In the genomic region with DNA sequence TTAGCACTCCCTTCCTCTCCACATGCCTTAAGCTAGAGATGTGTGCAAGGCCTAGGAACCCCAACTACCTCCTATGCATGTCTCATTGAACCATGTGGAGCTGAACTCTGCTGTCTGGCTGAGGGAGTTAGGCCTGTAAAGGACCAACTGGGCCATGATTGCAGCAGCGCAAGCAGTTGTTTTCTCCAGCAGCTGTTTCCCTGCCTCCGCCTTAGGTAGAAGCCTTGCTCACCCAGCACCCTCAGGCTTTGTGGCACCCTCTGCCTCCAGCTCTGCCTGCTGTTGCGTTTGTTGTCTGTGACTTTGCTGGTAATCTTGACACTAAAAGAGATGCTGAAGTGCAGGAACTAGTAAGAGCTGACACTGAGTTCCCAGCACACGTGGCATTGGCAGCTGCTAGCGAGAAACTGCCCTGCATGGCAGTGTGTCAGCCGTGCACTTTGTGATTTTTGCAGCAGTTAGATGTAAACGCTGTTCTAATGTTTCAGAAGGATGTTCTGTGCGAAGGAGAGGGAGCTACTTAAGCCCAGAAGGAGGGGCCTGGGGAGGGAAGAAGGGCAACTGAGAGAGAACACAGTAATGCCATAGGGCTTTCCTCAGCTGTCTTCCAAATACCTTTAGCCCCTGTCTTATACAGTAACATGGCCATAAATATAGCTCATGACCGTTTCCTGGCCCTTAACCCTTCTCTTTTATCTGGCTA, we compare ENCODE assay signal across 18 mouse cellular contexts. TPM values are rescaled to one million over a fixed set of nuclear protein-coding genes. Genes with fewer than 3 reads are reported as not detected.
DNase-seq lines count a peak whose midpoint lies in the region; ATAC-seq and TF ChIP-seq lines count a peak whose summit lies in the region.
"Had no signal": no experiment of that assay in that cellular context is flagged by ENCODE, and none has a peak within 500 bp of the region (broad histone marks: within the 10 kb centered on the region; RNA-seq: fewer than 3 reads in every experiment).

No protein-coding gene starts in this region.

- intact Hi-C loops in heart, postnatal 25 days (cut with DNase I), result no loop called here
- intact Hi-C loops in left cerebral cortex, postnatal 25 days (cut with DNase I), result loop anchor here (5.0 kb wide), 1 partner anchor 55 kb away; a partner anchor contains a TSS

- 55% methylated on average over 9 of the region's 9 CpGs for WGBS in heart, embryonic 13.5 days
- WGBS in lung, embryonic 15.5 days, result 35% methylated on average over 9 of the region's 9 CpGs
- 56% methylated on average over 9 of the region's 9 CpGs for WGBS in intestine, embryonic 16.5 days

- H3K27me3 ChIP-seq in heart, embryonic 13.5 days (replicated peaks), result no peaks in the 10 kb centered on the region
- no peaks in the 10 kb centered on the region for H3K27me3 ChIP-seq in lung, embryonic 15.5 days
- no peaks in the 10 kb centered on the region for H3K27me3 ChIP-seq in intestine, embryonic 16.5 days (replicated peaks; ENCODE audit: control insufficient read depth, insufficient read depth, low read length)
- H3K27me3 ChIP-seq in myocyte (ENCODE audit: control insufficient read depth, insufficient read depth, insufficient read length), result no peaks in the 10 kb centered on the region
- H3K27me3 ChIP-seq: forebrain, embryonic 13.5 days; liver, embryonic 13.5 days; neural tube, embryonic 12.5 days; Patski had no signal

- no peak overlapping the region for H3K4me2 ChIP-seq in heart, embryonic 13.5 days
- no peak overlapping the region for H3K4me2 ChIP-seq in lung, embryonic 15.5 days
- H3K4me2 ChIP-seq in intestine, embryonic 16.5 days (ENCODE audit: low read depth, low read length), result no peak overlapping the region
- H3K4me2 ChIP-seq in myocyte (ENCODE audit: low read depth), result peak overlapping the region; percentile 40
- H3K4me2 ChIP-seq: forebrain, embryonic 13.5 days; liver, embryonic 13.5 days; neural tube, embryonic 12.5 days had no signal

- no peaks in the 10 kb centered on the region for H3K79me2 ChIP-seq in myocyte (ENCODE audit: control insufficient read depth, insufficient read depth)

- no peak; the same call in 1 of the 2 replicates for ATAC-seq in heart, embryonic 13.5 days (ENCODE audit: extremely low read depth, insufficient number of reproducible peaks, low FRiP score, low TSS enrichment)
- no peak for ATAC-seq in lung, embryonic 15.5 days (ENCODE audit: borderline replicate concordance, extremely low read depth, low FRiP score, low TSS enrichment)
- no peak for ATAC-seq in intestine, embryonic 16.5 days
- ATAC-seq: activated CD4-positive, CD25-positive, alpha-beta regulatory T cell, adult 4 months; forebrain, embryonic 13.5 days; Patski had no signal

- peak overlapping the region; percentile 70 for H3K27ac ChIP-seq in heart, embryonic 13.5 days (replicated peaks)
- H3K27ac ChIP-seq in lung, embryonic 15.5 days, result peak overlapping the region; percentile 79
- 0 out of 2 replicates have a peak overlapping the region, but pooled peaks have one; percentile 2 for H3K27ac ChIP-seq in intestine, embryonic 16.5 days (ENCODE audit: low read length)
- H3K27ac ChIP-seq: forebrain, embryonic 13.5 days; kidney, postnatal 0 days; left cerebral cortex, adult 2 months; liver, embryonic 13.5 days; neural tube, embryonic 12.5 days had no signal

- 0 out of 2 replicates have a peak, but pooled peaks cover 3% of the 10 kb centered on the region for H3K36me3 ChIP-seq in heart, embryonic 13.5 days
- H3K36me3 ChIP-seq in lung, embryonic 15.5 days, result no peaks in the 10 kb centered on the region
- no peaks in the 10 kb centered on the region for H3K36me3 ChIP-seq in intestine, embryonic 16.5 days (ENCODE audit: control insufficient read depth, insufficient read depth, low read length)
- peaks cover 4% of the 10 kb centered on the region for H3K36me3 ChIP-seq in myocyte (ENCODE audit: control insufficient read depth, insufficient read depth)
- H3K36me3 ChIP-seq: liver, embryonic 13.5 days; neural tube, embryonic 12.5 days had no signal

- peaks cover 57% of the 10 kb centered on the region for H3K4me1 ChIP-seq in heart, embryonic 13.5 days
- peaks cover 40% of the 10 kb centered on the region for H3K4me1 ChIP-seq in lung, embryonic 15.5 days
- H3K4me1 ChIP-seq in intestine, embryonic 16.5 days (ENCODE audit: control insufficient read depth, insufficient read depth, low read length), result peaks cover 13% of the 10 kb centered on the region
- H3K4me1 ChIP-seq: neural tube, embryonic 12.5 days had no signal

- H3K9ac ChIP-seq in heart, embryonic 13.5 days, result no peak overlapping the region
- no peak overlapping the region for H3K9ac ChIP-seq in lung, embryonic 15.5 days
- no peak overlapping the region for H3K9ac ChIP-seq in intestine, embryonic 16.5 days (ENCODE audit: low read depth, low read length)
- H3K9ac ChIP-seq: forebrain, embryonic 13.5 days; liver, embryonic 13.5 days; neural tube, embryonic 12.5 days had no signal

- no peak for TF ChIP-seq POLR2A in myocyte (IDR thresholded peaks at IDR 0.05; ENCODE audit: insufficient read length, low read depth)

- no peak for DNase-seq in heart, postnatal 25 days (ENCODE audit: low spot score)
- DNase-seq in lung, adult 18-20 months, result no peak
- no peak for DNase-seq in left cerebral cortex, postnatal 25 days (ENCODE audit: low spot score in 2 of 2)
- DNase-seq in adrenal gland, adult 8-10 months, result no peak
- DNase-seq: liver, embryonic 13.5 days; right cerebral cortex, postnatal 14 days; thymus, postnatal 4 days had no signal

- H3K4me3 ChIP-seq in heart, embryonic 13.5 days, result no peak overlapping the region
- H3K4me3 ChIP-seq in lung, embryonic 15.5 days, result no peak overlapping the region
- no peak overlapping the region for H3K4me3 ChIP-seq in intestine, embryonic 16.5 days (ENCODE audit: low read length)
- no peak overlapping the region for H3K4me3 ChIP-seq in myocyte
- H3K4me3 ChIP-seq: forebrain, embryonic 13.5 days; left cerebral cortex, adult 2 months; liver, embryonic 13.5 days; neural tube, embryonic 12.5 days had no signal

- no peaks in the 10 kb centered on the region for H3K9me3 ChIP-seq in heart, embryonic 13.5 days
- no peaks in the 10 kb centered on the region for H3K9me3 ChIP-seq in lung, embryonic 15.5 days
- no peaks in the 10 kb centered on the region for H3K9me3 ChIP-seq in intestine, embryonic 16.5 days (ENCODE audit: control insufficient read depth, low read length)
- H3K9me3 ChIP-seq: forebrain, embryonic 13.5 days; liver, embryonic 13.5 days; neural tube, embryonic 12.5 days had no signal

- no peak overlapping the region for H3ac ChIP-seq in myocyte (ENCODE audit: control insufficient read depth, insufficient read length)

TF ChIP-seq in myocyte, 11 proteins besides CTCF, POLR2A, EP300 and RAD21:
- TF ChIP-seq POLR2AphosphoS2 (IDR thresholded peaks at IDR 0.05; ENCODE audit: insufficient read length, low read depth), result no peak
- peak in 2 of 3 experiments; percentile 74 to 80 for TF ChIP-seq MYOD1 (IDR thresholded peaks at IDR 0.05; ENCODE audit: control insufficient read depth in 1 of 3, insufficient read length in 2 of 3, low read depth in 2 of 3)
- peak; percentile 10 for TF ChIP-seq TCF3 (IDR thresholded peaks at IDR 0.05; ENCODE audit: insufficient read length, low read depth)
- no peak for TF ChIP-seq MAX (IDR thresholded peaks at IDR 0.05; ENCODE audit: low read depth)
- no peak for TF ChIP-seq CEBPB (IDR thresholded peaks at IDR 0.05; ENCODE audit: insufficient read depth, poor library complexity, severe bottlenecking)
- TF ChIP-seq MYOG (IDR thresholded peaks at IDR 0.05; ENCODE audit: control insufficient read depth in 1 of 3, insufficient read depth in 1 of 3, insufficient read length in 2 of 3, low read depth in 2 of 3), result peak in 2 of 3 experiments; percentile 82 to 93
- no peak for TF ChIP-seq REST (IDR thresholded peaks at IDR 0.05; ENCODE audit: insufficient read depth, insufficient read length)
- TF ChIP-seq E2F4 (IDR thresholded peaks at IDR 0.05; ENCODE audit: insufficient read depth), result no peak
- no peak for TF ChIP-seq SRF (IDR thresholded peaks at IDR 0.05; ENCODE audit: control insufficient read depth, insufficient read length, low read depth)
- TF ChIP-seq TCF12 (IDR thresholded peaks at IDR 0.05; ENCODE audit: insufficient read depth, poor library complexity, severe bottlenecking), result peak; percentile 46
- TF ChIP-seq USF1 (IDR thresholded peaks at IDR 0.05; ENCODE audit: low read depth), result no peak

RNA-seq across cellular contexts. Expression of a gene that starts 56.4 kb away (rescaled TPM):
- 23.7 TPM in 2 replicates for polyA plus RNA-seq in heart, embryonic 13.5 days (2015; fragmentation: Nextera tagmentation; extraction: Ambion mirVana)
- 10 to 100 TPM; 14.8 to 16.5 TPM for total RNA-seq in heart, postnatal 25 days (2021)
- 51.1 and 51.8 TPM in 2 replicates for polyA plus RNA-seq in lung, embryonic 15.5 days (2015; fragmentation: Nextera tagmentation; extraction: Ambion mirVana)
- polyA plus RNA-seq in intestine, embryonic 16.5 days (2015; fragmentation: Nextera tagmentation; extraction: Ambion mirVana), result 19.0 and 20.6 TPM in 2 replicates
- 79.2 TPM for polyA plus RNA-seq in myocyte (2012; fragmentation: generic; extraction: Trizol)
- 10 to 100 TPM; 13.9 to 15.2 TPM for total RNA-seq in left cerebral cortex, postnatal 25 days (2021)
- total RNA-seq in adrenal gland, adult 8-10 months (2022), result 10 to 100 TPM in 3 of 4 experiments, 1 to 10 TPM in 1; 10.0 to 14.8 (median 12.0) TPM

RNA-seq across cellular contexts. Expression of a gene that starts 59.9 kb away (rescaled TPM):
- 108 and 118 TPM in 2 replicates for polyA plus RNA-seq in heart, embryonic 13.5 days (2015; fragmentation: Nextera tagmentation; extraction: Ambion mirVana)
- 10 to 100 TPM; 23.0 to 24.5 TPM for total RNA-seq in heart, postnatal 25 days (2021)
- polyA plus RNA-seq in lung, embryonic 15.5 days (2015; fragmentation: Nextera tagmentation; extraction: Ambion mirVana), result 93.8 and 96.6 TPM in 2 replicates
- polyA plus RNA-seq in intestine, embryonic 16.5 days (2015; fragmentation: Nextera tagmentation; extraction: Ambion mirVana), result 65.0 and 66.7 TPM in 2 replicates
- polyA plus RNA-seq in myocyte (2012; fragmentation: generic; extraction: Trizol), result 93.4 TPM
- total RNA-seq in left cerebral cortex, postnatal 25 days (2021), result 10 to 100 TPM; 11.7 to 13.1 TPM
- 10 to 100 TPM; 27.3 to 37.7 (median 31.4) TPM for total RNA-seq in adrenal gland, adult 8-10 months (2022)
- total RNA-seq: hematopoietic stem cell, adult 5-6 weeks had no signal

Comparison
In these comparisons a context has a peak if more than half of its experiments do, and no peak if none do; other contexts are left out.
1. H3K27ac ChIP-seq: peak in every context shown above with its lines; median percentile 79 in lung, embryonic 15.5 days; 70 in heart, embryonic 13.5 days; 2 in intestine, embryonic 16.5 days.